In the genomic region with DNA sequence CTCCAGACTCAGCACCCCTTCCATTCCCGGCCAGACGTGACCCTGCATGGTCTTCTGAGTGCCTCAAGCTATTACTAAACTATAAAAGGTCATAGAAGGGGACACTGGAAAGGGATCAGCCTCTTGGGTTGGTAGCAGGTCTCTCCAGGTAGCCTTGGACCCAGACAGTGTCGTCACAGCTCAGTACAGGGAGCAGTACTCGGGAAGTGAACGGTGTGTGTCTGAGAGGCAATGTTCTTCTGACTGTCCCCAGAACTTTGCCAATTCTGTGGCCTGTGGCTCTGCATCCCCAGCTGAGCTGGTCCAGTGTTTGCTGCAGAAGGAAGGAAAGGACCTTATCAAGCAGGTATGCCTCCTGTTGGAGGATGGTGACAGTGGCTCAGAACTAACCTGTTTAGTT, we compare ENCODE assay signal across 19 mouse cellular contexts. TPM values are rescaled to one million over a fixed set of nuclear protein-coding genes. Genes with fewer than 3 reads are reported as not detected.
A peak's percentile ranks its signal among the peaks of the same experiment; 100 is the strongest.
DNase-seq lines count a peak whose midpoint lies in the region; TF ChIP-seq lines count a peak whose summit lies in the region.
"Not testable (repeated sequence)": the region's sequence is repeated elsewhere in the genome, so short reads cannot be mapped to it uniquely, and the experiment has no call there.
"Had no signal": no experiment of that assay in that cellular context is flagged by ENCODE, and none has a peak within 500 bp of the region (broad histone marks: within the 10 kb centered on the region; RNA-seq: fewer than 3 reads in every experiment).

No protein-coding gene starts in this region.

- TF ChIP-seq POLR2A in liver, adult 2 months (IDR thresholded peaks at IDR 0.05; ENCODE audit: extremely low read depth, insufficient read depth, low read length): 0 out of 2 replicates have a peak, but pooled peaks have one; percentile 11

- WGBS in liver, adult 2 months: 32% methylated on average over 5 of the region's 5 CpGs

- H3K4me3 ChIP-seq in liver, adult 2 months (ENCODE audit: insufficient read depth, low read depth, low read length): not testable (repeated sequence)

- not testable (repeated sequence) for H3K79me2 ChIP-seq in liver, adult 2 months (ENCODE audit: control insufficient read depth, insufficient read depth, low read length)

- H3K27me3 ChIP-seq in liver, adult 2 months (ENCODE audit: control insufficient read depth, insufficient read depth, low read length): not testable (repeated sequence)

- peaks cover 65% of the 10 kb centered on the region for H3K36me3 ChIP-seq in liver, adult 2 months (ENCODE audit: control insufficient read depth, insufficient read depth, low read length)

- peak overlapping the region; percentile 21 for H3K9ac ChIP-seq in liver, adult 2 months (ENCODE audit: low read depth, low read length)

- TF ChIP-seq CTCF in liver, adult 2 months (IDR thresholded peaks at IDR 0.05; ENCODE audit: low read depth, low read length): not testable (repeated sequence)

- peaks cover 39% of the 10 kb centered on the region for H3K4me1 ChIP-seq in liver, adult 2 months (ENCODE audit: control insufficient read depth, insufficient read depth, low read length)

- peak overlapping the region; percentile 93 for H3K27ac ChIP-seq in liver, adult 2 months (replicated peaks; ENCODE audit: insufficient read depth, low read depth, low read length)

- peak; percentile 53 for DNase-seq in heart, adult 11 months
- peak; percentile 73 for DNase-seq in liver, adult 2 months (ENCODE audit: extremely low read depth, low read depth, low spot score)

RNA-seq across cellular contexts. Expression of a gene that starts 4.6 kb away (rescaled TPM):
- 271 and 504 TPM in 2 replicates for total RNA-seq in liver, adult 2 months (2014; rRNA removed)
- polyA plus RNA-seq in liver, adult 2 months (2012; rRNA removed): 213 and 453 TPM in 2 replicates
- total RNA-seq: adrenal gland, adult 18-20 months; adrenal gland, postnatal 10 days; adrenal gland, postnatal 25 days; adrenal gland, postnatal 4 days; CH12.LX; ES-E14; MEL had no signal
- polyA plus RNA-seq: activated CD4-positive, CD25-positive, alpha-beta regulatory T cell, adult 4 months; adrenal gland, adult 2 months; brain, embryonic 14.5 days; C2C12; CD4-positive, CD25-positive, alpha-beta regulatory T cell, adult 4 months; cerebellum, adult 2 months; G1E; Patski had no signal

RNA-seq across cellular contexts. Expression of a gene that starts 39.8 kb away (rescaled TPM):
- 819 and 925 TPM in 2 replicates for total RNA-seq in liver, adult 2 months (2014; rRNA removed)
- polyA plus RNA-seq in liver, adult 2 months (2012; rRNA removed): 768 and 1,045 TPM in 2 replicates
- total RNA-seq: adrenal gland, postnatal 25 days; CH12.LX; ES-E14; G1E; MEL had no signal
- polyA plus RNA-seq: activated CD4-positive, CD25-positive, alpha-beta regulatory T cell, adult 4 months; brain, embryonic 14.5 days; C2C12; CD4-positive, CD25-positive, alpha-beta regulatory T cell, adult 4 months; cerebellum, adult 2 months; G1E; Patski had no signal

RNA-seq across cellular contexts. Expression of a gene that starts 43.4 kb away (rescaled TPM):
- 0.13 and 0.55 TPM in 2 replicates for total RNA-seq in liver, adult 2 months (2014; rRNA removed)
- polyA plus RNA-seq in liver, adult 2 months (2012; rRNA removed): 0.09 and 0.93 TPM in 2 replicates
- total RNA-seq: adrenal gland, adult 18-20 months; adrenal gland, postnatal 10 days; adrenal gland, postnatal 14 days; adrenal gland, postnatal 25 days; adrenal gland, postnatal 36 days; adrenal gland, postnatal 4 days; CH12.LX; ES-E14; G1E; MEL had no signal
- polyA plus RNA-seq: activated CD4-positive, CD25-positive, alpha-beta regulatory T cell, adult 4 months; brain, embryonic 14.5 days; C2C12; G1E; Patski had no signal
